ENCODE assay signal across 25 mouse cellular contexts in genomic region chr1:185933623-185934022, GRCm38 (mm10).
"Had no signal": no experiment of that assay in that cellular context is flagged by ENCODE, and none has a peak within 500 bp of the region (broad histone marks: within the 10 kb centered on the region; RNA-seq: fewer than 3 reads in every experiment).

No protein-coding gene starts in this region.

- H3K27me3 ChIP-seq: heart, embryonic 12.5 days; hindbrain, embryonic 12.5 days; kidney, embryonic 15.5 days had no signal

- H3K9me3 ChIP-seq: heart, embryonic 10.5 days; heart, embryonic 12.5 days; hindbrain, embryonic 10.5 days; hindbrain, embryonic 12.5 days; kidney, embryonic 15.5 days; limb, embryonic 13.5 days had no signal

- H3K4me1 ChIP-seq: hindbrain, embryonic 10.5 days; hindbrain, embryonic 12.5 days; kidney, embryonic 15.5 days had no signal

- H3K27ac ChIP-seq: gastrocnemius, adult 2 months; heart, embryonic 10.5 days; hindbrain, embryonic 10.5 days; hindbrain, embryonic 12.5 days; hindbrain, embryonic 14.5 days; hindbrain, postnatal 0 days; kidney, embryonic 15.5 days; kidney, postnatal 0 days; limb, embryonic 13.5 days had no signal

- H3K9ac ChIP-seq: forebrain, postnatal 0 days; heart, embryonic 12.5 days; hindbrain, embryonic 12.5 days; hindbrain, embryonic 14.5 days; kidney, embryonic 15.5 days; limb, embryonic 13.5 days had no signal

- H3K4me2 ChIP-seq: heart, embryonic 12.5 days; hindbrain, embryonic 12.5 days; hindbrain, embryonic 14.5 days; kidney, embryonic 15.5 days; limb, embryonic 13.5 days had no signal

- DNase-seq: forebrain, postnatal 0 days; gastrocnemius, adult 2 months; gastrocnemius, postnatal 10 days; gastrocnemius, postnatal 25 days; heart, adult 18-20 months; heart, postnatal 10 days; heart, postnatal 4 days; kidney, adult 11 months; kidney, adult 2 months; kidney, adult 9 months; kidney, postnatal 14 days; kidney, postnatal 36 days; layer of hippocampus, adult 9-11 months; layer of hippocampus, postnatal 36 days; left cerebral cortex, postnatal 4 days had no signal

- H3K4me3 ChIP-seq: gastrocnemius, adult 2 months; heart, embryonic 10.5 days; heart, embryonic 12.5 days; hindbrain, embryonic 10.5 days; hindbrain, embryonic 12.5 days; kidney, embryonic 15.5 days; limb, embryonic 13.5 days had no signal

- H3K36me3 ChIP-seq: heart, embryonic 10.5 days; heart, embryonic 12.5 days; hindbrain, embryonic 10.5 days; hindbrain, embryonic 12.5 days; kidney, embryonic 15.5 days; limb, embryonic 13.5 days had no signal

- ATAC-seq: forebrain, postnatal 0 days; hindbrain, postnatal 0 days; intestine, embryonic 16.5 days had no signal
